ENCODE assay signal across 11 mouse cellular contexts in genomic region chr2:73023803-73024202, GRCm38 (mm10). TPM values are rescaled to one million over a fixed set of nuclear protein-coding genes. Genes with fewer than 3 reads are reported as not detected.
A peak's percentile ranks its signal among the peaks of the same experiment; 100 is the strongest.
DNase-seq lines count a peak whose midpoint lies in the region; ATAC-seq lines count a peak whose summit lies in the region.
"Had no signal": no experiment of that assay in that cellular context is flagged by ENCODE, and none has a peak within 500 bp of the region (broad histone marks: within the 10 kb centered on the region; RNA-seq: fewer than 3 reads in every experiment).

No protein-coding gene starts in this region.

- H3K36me3 ChIP-seq in midbrain, embryonic 15.5 days (replicated peaks): no peaks in the 10 kb centered on the region
- H3K36me3 ChIP-seq: hindbrain, embryonic 10.5 days; limb, embryonic 13.5 days had no signal

- 51% methylated on average over 6 of the region's 6 CpGs for WGBS in midbrain, embryonic 15.5 days

- H3K9ac ChIP-seq in midbrain, embryonic 15.5 days: no peak overlapping the region
- H3K9ac ChIP-seq: limb, embryonic 13.5 days had no signal

- H3K27me3 ChIP-seq in midbrain, embryonic 15.5 days (replicated peaks): no peaks in the 10 kb centered on the region
- H3K27me3 ChIP-seq: limb, embryonic 13.5 days had no signal

- no peak overlapping the region for H3K4me3 ChIP-seq in midbrain, embryonic 15.5 days
- H3K4me3 ChIP-seq: hindbrain, embryonic 10.5 days; limb, embryonic 13.5 days had no signal

- no peaks in the 10 kb centered on the region for H3K4me1 ChIP-seq in midbrain, embryonic 15.5 days
- H3K4me1 ChIP-seq: hindbrain, embryonic 10.5 days; limb, embryonic 13.5 days had no signal

- no peak overlapping the region for H3K27ac ChIP-seq in midbrain, embryonic 15.5 days
- H3K27ac ChIP-seq: hindbrain, embryonic 10.5 days; limb, embryonic 13.5 days had no signal

- H3K9me3 ChIP-seq in midbrain, embryonic 15.5 days: no peaks in the 10 kb centered on the region
- H3K9me3 ChIP-seq: hindbrain, embryonic 10.5 days; limb, embryonic 13.5 days had no signal

- peak; percentile 35 for DNase-seq in urinary bladder, postnatal 14 days (ENCODE audit: low spot score)
- no peak for DNase-seq in urinary bladder, postnatal 10 days (ENCODE audit: low spot score)
- peak; percentile 47 for DNase-seq in fibroblast of lung, adult 2 months (ENCODE audit: low read depth)
- peak; percentile 51 for DNase-seq in lung, postnatal 10 days
- peak; percentile 38 for DNase-seq in yolk sac, embryonic 10.5 days (ENCODE audit: low spot score)
- no peak for DNase-seq in right cerebral cortex, postnatal 10 days (ENCODE audit: low spot score in 2 of 2)
- DNase-seq in frontal cortex, postnatal 25 days (ENCODE audit: low spot score in 2 of 2): no peak
- DNase-seq: thymus, postnatal 4 days had no signal

- ATAC-seq in midbrain, embryonic 15.5 days (replicated peaks): no peak

- H3K4me2 ChIP-seq in midbrain, embryonic 15.5 days: no peak overlapping the region
- H3K4me2 ChIP-seq: limb, embryonic 13.5 days had no signal

RNA-seq across cellular contexts. Expression of gene Gm11084, which starts 37.3 kb away (rescaled TPM):
- not detected in 2 replicates for polyA plus RNA-seq in midbrain, embryonic 15.5 days (2015; fragmentation: Nextera tagmentation; extraction: Ambion mirVana)
- polyA plus RNA-seq: hindbrain, embryonic 10.5 days; limb, embryonic 13.5 days had no signal

RNA-seq across cellular contexts. Expression of gene Sp3, which starts 43.6 kb away (rescaled TPM):
- 37.7 and 39.4 TPM in 2 replicates for polyA plus RNA-seq in midbrain, embryonic 15.5 days (2015; fragmentation: Nextera tagmentation; extraction: Ambion mirVana)

Comparison
In these comparisons a context has a peak if more than half of its experiments do, and no peak if none do; other contexts are left out.
1. DNase-seq: peak in urinary bladder, postnatal 14 days (single experiment), fibroblast of lung, adult 2 months (single experiment), lung, postnatal 10 days (single experiment) and yolk sac, embryonic 10.5 days (single experiment); none in urinary bladder, postnatal 10 days (single experiment), right cerebral cortex, postnatal 10 days (0 of 2) and frontal cortex, postnatal 25 days (0 of 2).